Mouse (Mus musculus) layer of hippocampus, adult 2 months (tissue): ENCODE results near the gene Apln. TPM values are rescaled to one million over a fixed set of nuclear protein-coding genes. Genes with fewer than 3 reads are reported as not detected.

Experiments
- DNase-seq, 2 experiments: peaks; one replicate each; pipeline ENCODE4 v3.0.0; 2022; ENCODE audit warnings: low spot score in 2 of 2
- H3K27ac ChIP-seq: fragments of 200-600 bp; 2 replicates; pipeline ENCODE4 v1.8.1; 2022
- H3K4me3 ChIP-seq: fragments of 200-600 bp; 2 replicates; pipeline ENCODE4 v1.8.1; 2022; ENCODE audit warnings: mild to moderate bottlenecking
- CTCF ChIP-seq: fragments of 200-600 bp; conservative IDR thresholded peaks from 2 replicates; pipeline ENCODE4 v1.8.1; 2022; ENCODE audit warnings: antibody characterized with exemption, mild to moderate bottlenecking, moderate library complexity
- total RNA-seq, 2 experiments: library from RNA; stranded (reverse); gene quantifications; 2 replicates each; pipeline ENCODE4 v1.2.3; 2021

Apln gene
- total RNA-seq, 2 experiments from 2014 or later, result 12.2 to 15.4 TPM

- TF ChIP-seq CTCF, result no peak
- no peak for DNase-seq
- H3K27ac ChIP-seq, result no peak overlapping the region
- H3K4me3 ChIP-seq, result no peak overlapping the region
Observed at GRCm38 (mm10) chrX:48044261-48044660, 9.6 kb upstream of the Apln start.

DNA sequence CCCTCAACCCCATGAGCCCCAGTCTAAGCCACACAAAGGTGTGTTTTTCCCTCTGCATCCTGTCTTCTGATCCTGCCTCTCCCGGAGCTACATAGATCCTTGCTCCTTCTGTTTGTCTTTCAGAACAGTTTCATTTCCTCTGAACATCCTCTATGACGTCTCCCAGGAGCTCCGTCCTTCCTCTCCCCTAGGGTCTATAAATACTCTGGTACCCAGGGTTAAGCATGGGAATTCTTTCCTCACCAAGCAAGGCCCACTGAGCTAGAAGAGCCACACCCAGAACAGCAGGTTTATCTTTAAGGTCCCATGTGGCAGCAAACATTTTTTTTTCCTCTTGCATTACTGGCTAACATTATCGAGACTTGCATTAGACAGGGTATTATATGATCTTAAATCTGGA is 8.1 kb upstream of the Apln start:
- no peak overlapping the region for H3K4me3 ChIP-seq
- DNase-seq, result no peak
- no peak for TF ChIP-seq CTCF

DNA sequence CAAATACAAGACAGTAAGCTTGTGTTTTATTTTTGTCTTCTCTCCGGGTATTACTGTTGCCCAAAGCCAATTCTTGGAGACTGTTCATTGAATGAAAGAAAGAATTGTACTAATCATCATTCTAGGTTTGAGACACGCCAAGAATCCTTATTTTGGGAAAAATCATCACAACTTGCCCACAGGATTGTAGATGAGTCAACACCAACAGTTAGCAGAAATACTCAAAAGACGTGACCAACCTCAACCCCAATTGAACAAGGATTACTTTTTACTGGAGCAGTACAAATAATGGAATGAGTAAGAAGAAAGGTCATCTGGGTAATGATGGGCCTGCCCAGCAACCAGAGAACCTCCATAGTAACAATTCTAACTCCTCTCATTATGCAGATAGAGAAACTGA is 5.7 kb upstream of the Apln start:
- TF ChIP-seq CTCF, result no peak
- no peak overlapping the region for H3K27ac ChIP-seq
- H3K4me3 ChIP-seq, result no peak overlapping the region
- no peak for DNase-seq

More for the DNA sequence above, 8.1 kb upstream of the Apln start:
- H3K27ac ChIP-seq, result no peak overlapping the region

GRCm38 (mm10) chrX:48033766-48034143 is 898 bp downstream of the Apln start:
- Histone ChIP-seq H3K4me3 (peak overlapping the region; percentile 53), H3K27ac (peak overlapping the region; percentile 18; the same call in 1 of the 2 replicates)
- TF ChIP-seq CTCF, result no peak
- no peak for DNase-seq

DNA sequence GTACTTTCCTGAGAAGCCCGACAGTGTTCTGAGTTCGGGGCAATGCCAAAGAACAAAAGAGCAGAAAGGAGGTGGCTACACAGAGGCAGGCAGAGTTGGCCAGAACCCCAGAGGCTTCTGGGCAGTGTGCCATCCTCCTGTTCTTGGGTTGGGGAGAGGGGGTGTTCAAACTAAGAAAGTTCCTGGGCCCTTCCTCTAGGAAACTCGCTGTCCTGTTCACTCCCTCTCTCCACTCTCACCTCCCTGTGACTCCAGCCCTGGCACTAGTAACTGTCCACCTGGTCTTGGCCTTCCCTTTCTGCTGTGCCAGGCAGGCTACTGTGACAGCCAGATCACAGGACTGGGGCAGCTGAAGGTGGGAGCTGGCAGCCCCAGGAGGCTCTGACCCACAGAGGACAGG is 1.6 kb downstream of the Apln start:
- peak overlapping the region; percentile 18; the same call in 1 of the 2 replicates for H3K27ac ChIP-seq
- no peak for TF ChIP-seq CTCF
- no peak for DNase-seq
- H3K4me3 ChIP-seq, result peak overlapping the region; percentile 53; the same call in 1 of the 2 replicates

DNA sequence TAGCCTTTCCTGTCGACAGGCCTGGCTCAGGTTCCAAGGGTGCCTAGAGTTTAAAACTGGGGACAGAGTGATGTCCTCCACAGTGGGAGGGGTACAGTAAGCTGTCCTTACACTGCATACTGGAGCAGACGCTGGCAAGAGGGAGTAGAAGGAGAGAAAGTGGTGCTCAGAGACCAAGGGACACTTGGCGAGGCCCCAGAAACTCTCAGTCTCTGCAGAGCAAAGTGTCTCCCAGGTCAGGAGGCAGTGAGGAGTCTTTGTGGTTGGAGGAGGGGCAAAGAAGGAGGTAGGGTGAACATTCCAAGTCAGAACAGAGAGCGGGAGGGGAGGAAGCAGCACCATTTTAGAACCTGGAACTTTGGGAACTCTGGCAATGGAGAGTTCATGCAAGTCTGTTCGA is 2.8 kb downstream of the Apln start:
- TF ChIP-seq CTCF, result no peak
- no peak overlapping the region for H3K27ac ChIP-seq
- no peak for DNase-seq
- no peak overlapping the region for H3K4me3 ChIP-seq

- TF ChIP-seq CTCF, result no peak
- Histone ChIP-seq H3K27ac (no peak overlapping the region), H3K4me3 (no peak overlapping the region)
- DNase-seq, result no peak
Observed at GRCm38 (mm10) chrX:48030593-48030992, 4.1 kb downstream of the Apln start.

DNA sequence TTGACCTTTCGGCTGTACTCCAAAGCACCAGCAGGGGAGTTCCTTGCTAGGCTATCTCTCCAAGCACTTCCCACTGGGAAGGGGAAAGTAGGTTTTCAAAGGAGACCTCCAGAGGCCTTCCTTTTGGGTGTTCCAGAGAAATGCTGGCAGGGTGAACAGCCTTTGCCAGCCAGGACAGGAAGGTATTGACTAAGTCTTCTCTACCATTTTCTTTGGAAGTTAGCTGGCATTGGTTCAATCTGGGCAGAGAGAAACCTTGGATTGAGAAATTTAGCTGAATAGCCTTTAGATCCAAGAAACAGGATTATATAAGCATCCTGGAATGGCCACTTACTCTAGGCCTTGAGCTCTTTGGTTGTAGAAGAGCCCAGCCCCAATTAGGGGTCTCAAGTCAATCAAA is 11.8 kb downstream of the Apln start:
- peak; percentile 38 for TF ChIP-seq CTCF
- H3K4me3 ChIP-seq, result no peak overlapping the region
- DNase-seq, result no peak
- no peak overlapping the region for H3K27ac ChIP-seq

DNA sequence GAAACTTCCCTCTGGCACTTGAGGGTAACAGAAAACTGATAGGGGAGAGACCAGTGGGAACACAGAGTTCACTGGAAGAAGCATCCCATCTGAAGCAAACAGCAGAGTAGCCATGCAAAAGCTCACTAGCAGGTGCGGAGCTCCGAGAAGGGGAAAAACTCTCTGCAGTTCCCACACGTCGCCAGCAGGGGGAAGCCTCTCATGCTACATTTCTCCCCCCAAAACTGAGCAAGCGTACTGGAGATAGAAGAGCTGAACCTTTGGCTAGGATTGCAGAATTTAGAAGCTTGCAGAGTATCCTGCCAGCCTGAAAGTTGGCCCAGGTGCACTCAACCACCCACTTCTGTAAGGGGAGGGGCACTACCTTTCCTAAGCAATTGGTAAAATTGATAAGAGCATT is 14.7 kb downstream of the Apln start:
- Histone ChIP-seq H3K4me3 (no peak overlapping the region), H3K27ac (no peak overlapping the region)
- TF ChIP-seq CTCF, result peak; percentile 87
- DNase-seq, result peak; percentile 50 to 80

DNA sequence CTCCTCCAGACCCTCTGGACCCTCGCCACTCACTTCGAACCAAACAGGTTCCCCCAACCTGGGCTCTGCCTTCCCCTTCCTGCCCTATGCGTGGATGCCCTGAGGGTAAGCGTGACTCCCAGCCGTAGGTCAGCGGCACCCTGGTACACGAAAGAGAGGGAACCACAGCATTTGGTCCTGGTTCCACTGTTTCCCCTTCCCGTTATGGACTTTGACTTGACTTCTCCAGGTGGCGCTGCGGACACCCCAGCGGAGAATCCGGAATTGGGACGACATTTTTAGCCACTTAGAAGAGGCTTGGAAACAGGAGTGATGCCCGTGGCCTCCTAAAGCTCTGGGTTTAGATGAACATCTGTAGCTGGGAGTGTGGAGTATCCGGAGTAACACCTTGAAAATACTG is 15.3 kb downstream of the Apln start:
- no peak overlapping the region for H3K27ac ChIP-seq
- no peak overlapping the region for H3K4me3 ChIP-seq
- no peak for TF ChIP-seq CTCF
- no peak for DNase-seq

- TF ChIP-seq CTCF, result no peak
- no peak overlapping the region for H3K4me3 ChIP-seq
- peak; percentile 57 to 63 for DNase-seq
- peak overlapping the region; percentile 75; the same call in 1 of the 2 replicates for H3K27ac ChIP-seq
Observed at GRCm38 (mm10) chrX:48016906-48017601, 17.6 kb downstream of the Apln start.

DNA sequence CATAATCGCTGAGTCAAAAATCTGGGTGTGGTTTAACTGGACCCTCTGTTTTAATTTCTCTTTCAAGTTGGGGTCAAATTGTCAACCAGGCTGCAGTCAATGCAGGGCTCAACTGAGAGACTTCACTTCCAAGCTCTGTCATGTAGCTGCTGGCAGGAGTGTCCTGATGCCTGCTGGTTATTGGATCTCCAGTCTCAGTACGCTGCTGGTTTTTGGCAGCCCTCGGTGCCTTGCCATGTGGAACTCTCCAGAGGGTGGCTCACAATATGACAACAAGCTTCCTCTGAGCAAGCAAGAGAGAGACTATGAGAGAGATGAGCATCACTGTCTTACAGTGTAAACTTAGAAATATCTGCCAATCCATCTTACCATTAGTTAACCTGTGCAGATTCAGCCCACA is 23.0 kb downstream of the Apln start:
- Histone ChIP-seq H3K4me3 (no peak overlapping the region), H3K27ac (no peak overlapping the region)
- no peak for TF ChIP-seq CTCF
- DNase-seq, result no peak

DNA sequence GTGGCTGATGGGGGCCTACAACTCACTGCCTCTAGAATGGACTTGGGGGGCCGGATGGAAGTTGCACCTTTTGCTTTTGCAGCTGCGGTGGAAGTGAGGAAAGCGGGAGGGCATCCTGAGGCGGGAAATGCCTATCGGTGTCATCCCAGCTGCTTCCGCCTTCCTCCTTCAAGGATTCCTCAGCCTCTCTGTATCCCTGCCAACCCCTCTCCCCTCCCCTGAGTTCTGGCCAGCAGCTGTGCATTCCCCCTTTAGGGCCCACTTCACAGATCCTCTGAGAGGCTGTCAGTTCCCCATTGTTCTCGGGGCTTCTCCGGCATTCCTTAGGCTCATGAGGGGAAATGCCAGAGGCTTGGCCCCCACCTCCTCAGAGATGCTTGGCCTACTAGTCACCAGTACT is 28.6 kb downstream of the Apln start:
- TF ChIP-seq CTCF, result no peak
- DNase-seq, result no peak
- H3K27ac ChIP-seq, result no peak overlapping the region
- H3K4me3 ChIP-seq, result no peak overlapping the region

DNA sequence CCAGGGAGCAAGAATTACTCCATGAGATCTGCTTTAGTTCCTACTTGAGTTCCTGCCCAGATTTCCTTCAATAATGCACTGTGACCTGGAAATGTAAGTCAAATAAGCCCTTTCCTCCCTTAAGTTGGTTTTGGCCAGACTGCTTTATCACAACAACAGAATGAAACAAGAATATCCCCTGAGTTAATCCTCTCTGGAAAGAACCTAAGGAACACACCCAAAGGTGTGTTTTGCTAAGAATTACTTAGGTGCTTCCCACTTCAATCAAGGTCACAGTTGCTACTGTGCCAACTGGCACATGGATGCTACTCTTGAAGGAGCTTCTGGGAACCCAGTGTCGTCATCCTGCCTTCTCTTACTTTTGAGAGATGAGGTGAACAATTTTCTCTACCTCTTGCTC is 29.9 kb downstream of the Apln start:
- H3K27ac ChIP-seq, result no peak overlapping the region
- no peak for TF ChIP-seq CTCF
- DNase-seq, result no peak
- no peak overlapping the region for H3K4me3 ChIP-seq

DNA sequence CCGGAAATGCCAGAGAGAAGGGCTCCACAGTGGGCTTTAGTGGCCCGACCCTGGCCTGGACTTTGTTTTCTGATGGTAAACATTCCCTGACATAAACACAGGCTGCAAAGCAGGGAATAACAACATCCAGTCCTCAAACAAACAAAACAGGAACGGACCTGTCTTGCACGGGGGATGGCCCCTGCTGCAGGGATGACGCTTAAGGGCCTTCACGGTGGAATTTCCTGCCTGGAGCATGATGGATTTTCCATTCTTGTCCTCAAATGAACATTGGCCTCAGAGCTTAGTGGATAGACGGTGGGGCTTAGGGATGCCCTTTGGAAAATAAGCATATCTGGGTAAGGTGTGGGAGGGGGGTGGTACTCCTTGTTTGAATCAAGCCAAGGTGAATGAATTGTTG is 33.5 kb downstream of the Apln start:
- no peak overlapping the region for H3K27ac ChIP-seq
- TF ChIP-seq CTCF, result no peak
- DNase-seq, result no peak
- no peak overlapping the region for H3K4me3 ChIP-seq
